Mouse (Mus musculus): ENCODE data around the gene Orm3. TPM values are rescaled to one million over a fixed set of nuclear protein-coding genes. Genes with fewer than 3 reads are reported as not detected.

Gene Orm3
- total RNA-seq, 2 experiments from 2014 or later, result not detected

GRCm38 (mm10) chr4:63375367-63375766 lies 19.4 kb downstream of the Orm3 start:
- intact Hi-C loops (cut with DNase I), result no loop called here
- DNase-seq, result peak; percentile 85
- Histone ChIP-seq H3K27ac (no peak overlapping the region), H3K4me3 (no peak overlapping the region)
- TF ChIP-seq CTCF (IDR thresholded peaks at IDR 0.05), result no peak

- no peak for DNase-seq
- no peak overlapping the region for H3K27ac ChIP-seq
- no peak overlapping the region for H3K4me3 ChIP-seq
- peak; percentile 28 for TF ChIP-seq CTCF (IDR thresholded peaks at IDR 0.05)
- intact Hi-C loops (cut with DNase I), result no loop called here
These were observed 21.5 kb downstream of the Orm3 start for GRCm38 (mm10) chr4:63377483-63377882.

- Histone ChIP-seq H3K4me3 (no peak overlapping the region), H3K27ac (no peak overlapping the region)
- DNase-seq, result no peak
- TF ChIP-seq CTCF (IDR thresholded peaks at IDR 0.05), result no peak
- intact Hi-C loops (cut with DNase I), result no loop called here
These were observed 26.9 kb downstream of the Orm3 start for GRCm38 (mm10) chr4:63382676-63383369.

GRCm38 (mm10) chr4:63383474-63383873 lies 27.5 kb downstream of the Orm3 start:
- intact Hi-C loops (cut with DNase I), result no loop called here
- no peak for TF ChIP-seq CTCF (IDR thresholded peaks at IDR 0.05)
- H3K4me3 ChIP-seq, result no peak overlapping the region
- H3K27ac ChIP-seq, result no peak overlapping the region
- DNase-seq, result no peak

GRCm38 (mm10) chr4:63384262-63384661 lies 28.3 kb downstream of the Orm3 start:
- DNase-seq, result no peak
- Histone ChIP-seq H3K4me3 (no peak overlapping the region), H3K27ac (no peak overlapping the region)
- TF ChIP-seq CTCF (IDR thresholded peaks at IDR 0.05), result no peak
- intact Hi-C loops (cut with DNase I), result no loop called here

GRCm38 (mm10) chr4:63385253-63385652 lies 29.3 kb downstream of the Orm3 start:
- no peak for DNase-seq
- Histone ChIP-seq H3K27ac (no peak overlapping the region), H3K4me3 (no peak overlapping the region)
- TF ChIP-seq CTCF (IDR thresholded peaks at IDR 0.05), result no peak
- intact Hi-C loops (cut with DNase I), result no loop called here

- Histone ChIP-seq H3K4me3 (no peak overlapping the region), H3K27ac (no peak overlapping the region)
- DNase-seq, result no peak
- intact Hi-C loops (cut with DNase I), result no loop called here
- no peak for TF ChIP-seq CTCF (IDR thresholded peaks at IDR 0.05)
These were observed 29.8 kb downstream of the Orm3 start for GRCm38 (mm10) chr4:63385784-63386183.

- no peak overlapping the region for H3K4me3 ChIP-seq
- no peak for TF ChIP-seq CTCF (IDR thresholded peaks at IDR 0.05)
- no peak for DNase-seq
- H3K27ac ChIP-seq, result no peak overlapping the region
- intact Hi-C loops (cut with DNase I), result no loop called here
These were observed 32.1 kb downstream of the Orm3 start for GRCm38 (mm10) chr4:63388029-63388428.

- Histone ChIP-seq H3K27ac (no peak overlapping the region), H3K4me3 (no peak overlapping the region)
- intact Hi-C loops (cut with DNase I), result no loop called here
- no peak for DNase-seq
- no peak for TF ChIP-seq CTCF (IDR thresholded peaks at IDR 0.05)
These were observed 33.3 kb downstream of the Orm3 start for GRCm38 (mm10) chr4:63389121-63389886.

GRCm38 (mm10) chr4:63389887-63390528 lies 34.0 kb downstream of the Orm3 start:
- no peak for TF ChIP-seq CTCF (IDR thresholded peaks at IDR 0.05)
- Histone ChIP-seq H3K27ac (no peak overlapping the region), H3K4me3 (no peak overlapping the region)
- intact Hi-C loops (cut with DNase I), result no loop called here
- no peak for DNase-seq

- DNase-seq, result no peak
- H3K27ac ChIP-seq, result no peak overlapping the region
- intact Hi-C loops (cut with DNase I), result no loop called here
- no peak for TF ChIP-seq CTCF (IDR thresholded peaks at IDR 0.05)
- H3K4me3 ChIP-seq, result no peak overlapping the region
These were observed 35.4 kb downstream of the Orm3 start for GRCm38 (mm10) chr4:63391322-63391721.

GRCm38 (mm10) chr4:63397981-63398537 lies 42.1 kb downstream of the Orm3 start:
- Histone ChIP-seq H3K4me3 (no peak overlapping the region), H3K27ac (0 out of 2 replicates have a peak overlapping the region, but pooled peaks have one; percentile 93)
- no peak for DNase-seq
- intact Hi-C loops (cut with DNase I), result no loop called here
- no peak for TF ChIP-seq CTCF (IDR thresholded peaks at IDR 0.05)
